8 mouse cellular contexts compared by ENCODE assay signal in genomic region chr9:107626844-107627277, GRCm38 (mm10). TPM values are rescaled to one million over a fixed set of nuclear protein-coding genes. Genes with fewer than 3 reads are reported as not detected.
A peak's percentile ranks its signal among the peaks of the same experiment; 100 is the strongest.
DNase-seq lines count a peak whose midpoint lies in the region; ATAC-seq and TF ChIP-seq lines count a peak whose summit lies in the region.

No protein-coding gene starts in this region.

- H3K9ac ChIP-seq in forebrain, embryonic 12.5 days: peak overlapping the region; percentile 68
- H3K9ac ChIP-seq in lung, embryonic 14.5 days: peak overlapping the region; percentile 42
- H3K9ac ChIP-seq in neural tube, embryonic 15.5 days (replicated peaks): peak overlapping the region; percentile 40

- TF ChIP-seq POLR2A in brain, embryonic 14.5 days (IDR thresholded peaks at IDR 0.05; ENCODE audit: borderline replicate concordance, extremely low read depth, insufficient read depth, insufficient read length, poor library complexity, severe bottlenecking): no peak

- H3K27me3 ChIP-seq in G1E (ENCODE audit: insufficient read depth, low read length): no peaks in the 10 kb centered on the region
- no peaks in the 10 kb centered on the region for H3K27me3 ChIP-seq in forebrain, embryonic 12.5 days
- H3K27me3 ChIP-seq in lung, embryonic 14.5 days (ENCODE audit: insufficient read depth, low read length): no peaks in the 10 kb centered on the region
- no peaks in the 10 kb centered on the region for H3K27me3 ChIP-seq in neural tube, embryonic 15.5 days (replicated peaks)

- ATAC-seq in G1E (ENCODE audit: extremely low read depth, insufficient number of reproducible peaks, low FRiP score, poor library complexity, severe bottlenecking): no peak
- ATAC-seq in forebrain, embryonic 12.5 days (ENCODE audit: low FRiP score): peak; percentile 79
- ATAC-seq in lung, embryonic 14.5 days (ENCODE audit: insufficient read depth): peak; percentile 66
- ATAC-seq in neural tube, embryonic 15.5 days (ENCODE audit: low FRiP score): peak; percentile 47

- peaks cover 86% of the 10 kb centered on the region for H3K4me1 ChIP-seq in G1E (ENCODE audit: insufficient read depth, low read depth, low read length)
- H3K4me1 ChIP-seq in forebrain, embryonic 12.5 days: peaks cover 76% of the 10 kb centered on the region
- peaks cover 41% of the 10 kb centered on the region for H3K4me1 ChIP-seq in lung, embryonic 14.5 days (ENCODE audit: insufficient read depth)
- H3K4me1 ChIP-seq in neural tube, embryonic 15.5 days: peaks cover 74% of the 10 kb centered on the region

- peak overlapping the region; percentile 99 for H3K4me2 ChIP-seq in forebrain, embryonic 12.5 days
- H3K4me2 ChIP-seq in lung, embryonic 14.5 days: peak overlapping the region; percentile 48
- H3K4me2 ChIP-seq in neural tube, embryonic 15.5 days: peak overlapping the region; percentile 44

- peaks cover 99% of the 10 kb centered on the region for H3K36me3 ChIP-seq in G1E (replicated peaks)
- peaks cover 48% of the 10 kb centered on the region for H3K36me3 ChIP-seq in forebrain, embryonic 12.5 days (replicated peaks)
- peaks cover 62% of the 10 kb centered on the region for H3K36me3 ChIP-seq in lung, embryonic 14.5 days (ENCODE audit: insufficient read depth)
- H3K36me3 ChIP-seq in neural tube, embryonic 15.5 days: peaks cover 8% of the 10 kb centered on the region

- no peaks in the 10 kb centered on the region for H3K9me3 ChIP-seq in G1E (replicated peaks)
- no peaks in the 10 kb centered on the region for H3K9me3 ChIP-seq in forebrain, embryonic 12.5 days
- no peaks in the 10 kb centered on the region for H3K9me3 ChIP-seq in lung, embryonic 14.5 days (ENCODE audit: low read depth, low read length)
- no peaks in the 10 kb centered on the region for H3K9me3 ChIP-seq in neural tube, embryonic 15.5 days (replicated peaks)

- peak; percentile 69 for DNase-seq in G1E (ENCODE audit: low spot score)
- DNase-seq in brain, embryonic 14.5 days (ENCODE audit: low read depth): peak; percentile 98
- DNase-seq in heart, postnatal 10 days: peak; percentile 91 to 94
- peak; percentile 96 to 97 for DNase-seq in kidney, postnatal 4 days
- DNase-seq in lung, embryonic 14.5 days: peak; percentile 93
- peak; percentile 96 for DNase-seq in thymus, postnatal 14 days

- 0% methylated on average over 2 of the region's 2 CpGs for WGBS in forebrain, embryonic 12.5 days
- WGBS in lung, embryonic 14.5 days: 5% methylated on average over 2 of the region's 2 CpGs
- WGBS in neural tube, embryonic 15.5 days: 0% methylated on average over 2 of the region's 2 CpGs

- peak; percentile 69 for TF ChIP-seq CTCF in G1E (IDR thresholded peaks at IDR 0.05; ENCODE audit: low read depth, low read length)
- peak; percentile 89 for TF ChIP-seq CTCF in brain, embryonic 14.5 days (IDR thresholded peaks at IDR 0.05; ENCODE audit: borderline replicate concordance, extremely low read depth, insufficient read depth, insufficient read length)
- peak; percentile 99 for TF ChIP-seq CTCF in lung, embryonic 14.5 days (IDR thresholded peaks at IDR 0.05; ENCODE audit: low read depth)

- peak overlapping the region; percentile 100 for H3K27ac ChIP-seq in forebrain, embryonic 12.5 days
- H3K27ac ChIP-seq in lung, embryonic 14.5 days (ENCODE audit: low read depth): peak overlapping the region; percentile 86
- peak overlapping the region; percentile 89 for H3K27ac ChIP-seq in neural tube, embryonic 15.5 days (replicated peaks)

- peak overlapping the region; percentile 13; the same call in 1 of the 2 replicates for H3K4me3 ChIP-seq in G1E (ENCODE audit: low read depth, low read length)
- peak overlapping the region; percentile 16 for H3K4me3 ChIP-seq in forebrain, embryonic 12.5 days (replicated peaks)
- H3K4me3 ChIP-seq in lung, embryonic 14.5 days (ENCODE audit: low read depth, low read length): no peak overlapping the region
- 0 out of 2 replicates have a peak overlapping the region, but pooled peaks have one; percentile 2 for H3K4me3 ChIP-seq in neural tube, embryonic 15.5 days (replicated peaks)

- intact Hi-C loops in heart, postnatal 10 days (cut with DNase I): no loop called here

RNA-seq across cellular contexts. Expression of gene Gnai2, which starts 8.3 kb away (rescaled TPM):
- total RNA-seq in G1E (2014; fragmentation: Nextera tagmentation) (337 and 375 TPM in 2 replicates), G1E (2017) (232 TPM in 2 replicates)
- polyA plus RNA-seq in G1E (2012): 657 and 787 TPM in 2 replicates
- polyA plus RNA-seq in brain, embryonic 14.5 days (2012; rRNA removed): 488 and 561 TPM in 2 replicates
- polyA plus RNA-seq in forebrain, embryonic 12.5 days (2016; fragmentation: Nextera tagmentation; extraction: Ambion mirVana): 570 and 587 TPM in 2 replicates
- 100 to 1,000 TPM; 422 to 478 TPM for total RNA-seq in heart, postnatal 10 days (2021)
- polyA plus RNA-seq in lung, embryonic 14.5 days (2014; fragmentation: Nextera tagmentation; extraction: Ambion mirVana): 408 and 419 TPM in 2 replicates
- 262 and 325 TPM in 2 replicates for polyA plus RNA-seq in neural tube, embryonic 15.5 days (2015; fragmentation: Nextera tagmentation; extraction: Ambion mirVana)

RNA-seq across cellular contexts. Expression of gene Sema3b, which starts 17.8 kb away (rescaled TPM):
- total RNA-seq in G1E (2014; fragmentation: Nextera tagmentation) (not detected in 2 replicates), G1E (2017) (0.27 TPM in 1 of 2 replicates, not detected in the other)
- not detected in 2 replicates for polyA plus RNA-seq in G1E (2012)
- 3.9 and 6.7 TPM in 2 replicates for polyA plus RNA-seq in brain, embryonic 14.5 days (2012; rRNA removed)
- polyA plus RNA-seq in forebrain, embryonic 12.5 days (2016; fragmentation: Nextera tagmentation; extraction: Ambion mirVana): 1.7 and 2.6 TPM in 2 replicates
- 10 to 100 TPM; 15.4 to 17.3 TPM for total RNA-seq in heart, postnatal 10 days (2021)
- 5.1 and 5.3 TPM in 2 replicates for polyA plus RNA-seq in lung, embryonic 14.5 days (2014; fragmentation: Nextera tagmentation; extraction: Ambion mirVana)
- 6.6 and 9.7 TPM in 2 replicates for polyA plus RNA-seq in neural tube, embryonic 15.5 days (2015; fragmentation: Nextera tagmentation; extraction: Ambion mirVana)

RNA-seq across cellular contexts. Expression of gene Ifrd2, which starts 39.4 kb away (rescaled TPM):
- 178 and 183 TPM in 2 replicates for total RNA-seq in G1E (2014; fragmentation: Nextera tagmentation)
- 76.0 and 76.7 TPM in 2 replicates for total RNA-seq in G1E (2017)
- polyA plus RNA-seq in G1E (2012): 153 and 156 TPM in 2 replicates
- polyA plus RNA-seq in brain, embryonic 14.5 days (2012; rRNA removed): 21.4 and 29.6 TPM in 2 replicates
- 22.1 and 26.3 TPM in 2 replicates for polyA plus RNA-seq in forebrain, embryonic 12.5 days (2016; fragmentation: Nextera tagmentation; extraction: Ambion mirVana)
- 10 to 100 TPM; 36.9 to 40.7 TPM for total RNA-seq in heart, postnatal 10 days (2021)
- 57.9 and 64.6 TPM in 2 replicates for polyA plus RNA-seq in lung, embryonic 14.5 days (2014; fragmentation: Nextera tagmentation; extraction: Ambion mirVana)
- polyA plus RNA-seq in neural tube, embryonic 15.5 days (2015; fragmentation: Nextera tagmentation; extraction: Ambion mirVana): 14.4 and 25.2 TPM in 2 replicates

RNA-seq across cellular contexts. Expression of gene Slc38a3, which starts 42.5 kb away (rescaled TPM):
- not detected in 2 replicates for total RNA-seq in G1E (2014; fragmentation: Nextera tagmentation)
- 0.11 and 0.12 TPM in 2 replicates for total RNA-seq in G1E (2017)
- not detected in 2 replicates for polyA plus RNA-seq in G1E (2012)
- 79.7 and 82.3 TPM in 2 replicates for polyA plus RNA-seq in brain, embryonic 14.5 days (2012; rRNA removed)
- polyA plus RNA-seq in forebrain, embryonic 12.5 days (2016; fragmentation: Nextera tagmentation; extraction: Ambion mirVana): 8.5 and 10.6 TPM in 2 replicates
- total RNA-seq in heart, postnatal 10 days (2021): 10 to 100 TPM; 20.5 to 22.6 TPM
- 3.6 and 4.8 TPM in 2 replicates for polyA plus RNA-seq in lung, embryonic 14.5 days (2014; fragmentation: Nextera tagmentation; extraction: Ambion mirVana)
- 35.1 and 35.4 TPM in 2 replicates for polyA plus RNA-seq in neural tube, embryonic 15.5 days (2015; fragmentation: Nextera tagmentation; extraction: Ambion mirVana)

RNA-seq across cellular contexts. Expression of gene Hyal3, which starts 46.2 kb away (rescaled TPM):
- total RNA-seq in G1E (2014; fragmentation: Nextera tagmentation) (4.6 and 7.7 TPM in 2 replicates), G1E (2017) (1.1 and 1.4 TPM in 2 replicates)
- 0.29 and 0.53 TPM in 2 replicates for polyA plus RNA-seq in G1E (2012)
- polyA plus RNA-seq in brain, embryonic 14.5 days (2012; rRNA removed): 1.2 and 1.6 TPM in 2 replicates
- polyA plus RNA-seq in forebrain, embryonic 12.5 days (2016; fragmentation: Nextera tagmentation; extraction: Ambion mirVana): 0.80 and 1.2 TPM in 2 replicates
- under 1 TPM; 0.41 to 0.79 TPM for total RNA-seq in heart, postnatal 10 days (2021)
- polyA plus RNA-seq in lung, embryonic 14.5 days (2014; fragmentation: Nextera tagmentation; extraction: Ambion mirVana): 0.73 and 1.4 TPM in 2 replicates
- polyA plus RNA-seq in neural tube, embryonic 15.5 days (2015; fragmentation: Nextera tagmentation; extraction: Ambion mirVana): 2.0 and 2.2 TPM in 2 replicates

Comparison
In these comparisons a context has a peak if more than half of its experiments do, and no peak if none do; other contexts are left out.
1. H3K4me2 ChIP-seq: peak in every context shown above with its lines; median percentile 99 in forebrain, embryonic 12.5 days; 48 in lung, embryonic 14.5 days; 44 in neural tube, embryonic 15.5 days.